Mouse (Mus musculus) cerebellum, postnatal 10 days (tissue): ENCODE results near the gene Rnf186.

Source experiments
- DNase-seq, 2 experiments: peaks; one replicate each; pipeline ENCODE4 v3.0.0; 2021; ENCODE audit warnings: mixed read lengths in 2 of 2

Rnf186 gene

DNA sequence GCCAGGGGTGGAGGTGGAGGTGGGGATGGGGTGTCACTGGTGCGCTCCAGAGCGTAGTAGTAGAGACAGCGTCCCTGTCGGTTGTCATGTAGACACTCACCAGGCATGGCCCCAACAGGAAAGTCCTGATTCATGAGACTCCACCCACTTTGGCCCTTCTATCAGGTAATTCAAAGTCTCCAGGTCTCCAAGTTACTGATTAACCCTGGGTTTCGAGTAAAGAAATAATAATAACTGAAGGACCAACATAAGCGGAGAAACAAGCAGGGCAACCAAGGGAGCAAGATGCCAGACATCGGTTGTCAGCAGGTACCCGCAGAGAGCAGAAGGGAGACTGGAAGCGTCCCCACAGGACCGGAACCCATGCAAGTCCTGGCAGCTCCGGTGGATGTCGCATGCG is at the start of gene Rnf186:
Gene Rnf186, plus strand, starts transcription at position 247 of the 400 bp plus-strand sequence.
- DNase-seq: no peak

DNA sequence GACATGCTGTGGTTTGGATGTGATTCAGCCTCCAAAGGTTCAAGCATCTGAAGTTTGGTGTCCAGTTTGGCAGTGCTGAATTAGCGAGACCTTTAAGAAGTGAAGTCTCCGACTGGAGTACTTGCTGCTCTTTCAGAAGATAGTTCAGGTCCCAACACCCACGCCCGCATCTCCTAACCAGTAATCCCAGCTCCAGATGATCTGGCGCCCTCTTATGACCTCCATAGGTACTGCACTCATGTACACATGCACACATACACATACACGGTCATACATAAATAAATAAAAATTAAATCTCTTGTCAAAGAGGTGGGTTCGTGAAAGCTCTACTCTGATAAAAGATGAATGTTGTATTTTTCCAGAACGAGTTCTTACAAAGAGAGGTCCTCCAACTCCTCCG is 49.6 kb upstream of the Rnf186 start:
- no peak for DNase-seq

DNA sequence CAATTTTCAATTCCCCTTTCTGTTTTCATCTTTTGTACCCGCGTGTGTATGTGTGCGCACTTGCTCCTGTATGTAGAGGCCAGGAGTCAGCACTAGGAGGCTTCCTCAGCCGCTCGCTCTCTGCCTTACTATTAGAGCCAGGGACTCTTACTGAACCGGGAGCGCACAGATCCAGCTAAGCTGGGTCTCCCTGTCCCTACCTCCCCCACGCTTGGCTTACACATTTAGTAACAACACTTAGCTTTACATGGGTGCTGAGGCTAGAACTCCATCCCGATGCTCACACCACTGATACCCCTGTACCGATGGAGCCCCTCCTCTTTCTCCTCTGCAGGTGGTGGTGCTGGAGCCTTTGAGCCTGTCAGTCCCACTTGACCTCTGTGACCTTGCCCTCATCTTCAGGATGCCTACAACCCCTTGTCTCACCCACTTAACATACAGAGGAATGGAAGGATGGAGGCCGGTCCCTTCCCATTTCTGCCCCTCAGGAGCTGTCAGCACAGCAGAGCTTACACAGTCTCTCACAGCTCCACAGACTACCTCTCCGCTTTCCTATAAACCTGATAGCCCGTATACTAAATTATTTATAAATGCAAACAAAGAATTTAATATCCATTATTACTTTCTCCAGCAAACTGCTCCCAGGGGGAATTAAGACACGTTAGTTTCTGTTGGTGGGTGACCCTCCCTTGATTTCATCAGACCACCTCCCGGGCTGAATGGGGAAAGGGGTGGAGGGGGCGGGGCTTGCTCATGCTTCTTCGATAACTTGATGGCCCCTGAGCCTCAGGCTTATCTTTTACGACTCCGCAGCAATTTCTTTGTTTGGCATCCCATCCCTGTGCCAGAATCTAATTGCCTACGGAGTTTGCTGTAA is 45.4 kb upstream of the Rnf186 start:
- DNase-seq: no peak

DNA sequence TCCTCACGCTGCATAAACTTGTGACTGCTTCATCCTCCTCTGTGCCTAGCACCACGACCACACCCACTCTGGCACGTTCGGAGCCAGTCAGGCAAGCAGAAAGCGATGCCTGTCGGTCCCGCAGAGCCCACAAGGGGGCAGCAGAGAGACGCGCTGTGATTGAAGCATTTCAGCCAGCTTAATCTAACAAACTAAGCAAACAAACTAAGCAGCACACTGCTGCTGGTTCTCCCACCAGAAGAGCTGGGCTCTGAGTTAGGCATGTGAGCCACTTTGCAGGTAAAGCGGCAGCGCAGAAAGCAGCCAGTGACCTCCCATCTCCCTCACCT is 44.8 kb upstream of the Rnf186 start:
- DNase-seq: peak; percentile 97 to 99

DNA sequence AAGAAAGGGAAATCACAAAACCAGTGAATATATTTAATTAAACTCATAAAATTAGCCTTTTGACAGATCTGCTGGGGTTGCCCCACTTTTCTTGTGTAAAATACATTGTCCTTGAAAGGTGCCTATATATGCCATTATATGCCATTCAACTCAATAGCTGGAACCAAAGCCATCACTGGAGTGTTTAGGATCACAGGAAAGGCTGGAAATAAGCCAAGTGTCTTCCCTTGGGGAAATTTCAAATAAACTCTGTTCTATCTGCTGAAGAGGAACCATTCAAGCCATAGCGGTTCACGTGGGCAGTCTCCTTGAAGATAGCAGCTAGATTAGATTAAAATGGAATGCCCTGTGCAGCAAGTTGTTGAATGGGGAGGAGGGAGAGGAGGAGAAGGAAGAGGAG is 41.4 kb upstream of the Rnf186 start:
- no peak for DNase-seq

DNA sequence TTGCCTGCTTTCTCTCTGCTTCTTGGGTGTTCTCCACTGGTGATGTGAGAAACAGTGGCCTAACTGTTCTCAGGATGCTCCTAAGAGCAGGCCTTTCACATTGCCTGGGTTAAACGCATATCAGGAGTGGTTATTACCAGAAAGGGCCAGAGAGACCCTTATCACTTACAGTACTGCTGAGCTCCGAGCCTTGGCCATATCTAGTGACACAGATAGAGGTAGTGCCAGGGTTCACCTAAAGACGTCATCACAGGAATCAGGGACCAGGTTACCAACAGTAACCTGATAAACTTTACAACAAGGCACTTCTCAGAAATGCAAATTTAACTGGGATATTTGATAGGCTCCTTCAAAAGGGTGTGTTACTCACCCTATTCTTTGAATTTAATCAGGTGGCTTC is 33.0 kb upstream of the Rnf186 start:
- DNase-seq: no peak

DNA sequence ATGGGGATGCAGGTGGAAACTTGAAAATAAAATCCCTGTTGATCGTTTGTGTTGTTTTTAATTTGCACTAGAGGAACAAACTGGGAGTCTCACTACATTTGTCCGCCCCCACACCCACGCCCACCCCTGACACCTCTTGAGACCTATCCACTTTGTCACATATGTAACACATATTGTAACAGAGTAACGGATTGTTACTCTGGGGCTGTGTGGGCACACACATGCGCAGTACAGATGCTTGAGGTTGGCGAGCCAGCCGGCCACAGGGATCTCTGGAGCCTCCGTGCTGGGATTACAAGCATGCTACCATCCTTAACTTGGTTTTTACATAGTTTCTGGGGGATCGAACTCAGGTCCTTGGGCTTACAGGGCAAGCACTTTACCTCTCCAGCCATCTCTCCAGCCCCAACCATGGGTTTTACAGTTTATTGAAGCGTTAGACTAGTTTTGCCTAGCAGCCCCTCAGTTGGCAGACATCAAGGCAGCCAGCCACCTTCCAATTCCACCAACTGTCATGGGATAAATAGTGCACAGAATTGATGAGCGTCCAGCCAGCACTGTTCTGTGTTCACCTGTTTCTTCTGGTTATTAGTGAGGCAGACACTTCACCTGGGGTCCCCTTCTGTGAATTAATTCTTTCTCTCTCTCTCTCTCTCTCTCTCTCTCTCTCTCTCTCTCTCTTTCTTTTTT is 32.3 kb upstream of the Rnf186 start:
- peak; percentile 55 to 59 for DNase-seq

DNA sequence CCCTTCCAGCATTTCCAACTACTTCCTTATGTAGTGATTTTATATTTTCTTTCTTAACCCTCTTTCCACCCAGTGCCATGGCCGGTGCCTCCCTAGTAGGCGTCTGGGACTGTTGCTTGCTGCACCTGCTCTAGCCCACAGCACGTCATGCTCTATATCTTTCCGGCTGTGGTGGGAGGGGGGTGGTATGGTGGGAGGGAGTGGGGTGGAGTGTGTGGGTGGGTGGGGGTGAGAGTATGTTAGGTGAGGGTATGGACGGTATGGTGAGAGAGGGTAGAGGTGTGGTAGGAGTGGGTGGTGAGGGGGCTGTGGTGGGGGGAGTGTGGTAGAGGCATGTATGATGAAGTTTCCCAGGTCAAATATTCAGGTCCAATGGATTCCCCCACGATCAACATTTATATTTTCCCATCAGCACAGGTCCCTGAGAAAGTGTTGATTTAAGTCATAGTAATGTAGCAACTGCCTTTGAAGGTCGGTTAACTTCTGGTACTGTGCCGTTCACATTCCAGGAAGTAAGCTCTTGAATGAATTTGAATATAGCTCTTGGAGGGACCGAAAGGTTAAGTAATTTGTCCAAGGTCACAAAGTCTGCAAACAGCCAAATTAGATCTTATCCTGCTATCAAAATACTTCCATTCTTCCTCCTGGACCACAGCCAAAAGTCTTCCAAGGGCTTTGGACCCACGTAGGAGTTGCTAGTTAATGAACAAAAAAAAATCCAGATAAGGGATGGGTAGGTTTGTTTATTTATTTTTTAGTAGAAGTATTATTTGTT is 28.2 kb upstream of the Rnf186 start:
- DNase-seq: no peak

DNA sequence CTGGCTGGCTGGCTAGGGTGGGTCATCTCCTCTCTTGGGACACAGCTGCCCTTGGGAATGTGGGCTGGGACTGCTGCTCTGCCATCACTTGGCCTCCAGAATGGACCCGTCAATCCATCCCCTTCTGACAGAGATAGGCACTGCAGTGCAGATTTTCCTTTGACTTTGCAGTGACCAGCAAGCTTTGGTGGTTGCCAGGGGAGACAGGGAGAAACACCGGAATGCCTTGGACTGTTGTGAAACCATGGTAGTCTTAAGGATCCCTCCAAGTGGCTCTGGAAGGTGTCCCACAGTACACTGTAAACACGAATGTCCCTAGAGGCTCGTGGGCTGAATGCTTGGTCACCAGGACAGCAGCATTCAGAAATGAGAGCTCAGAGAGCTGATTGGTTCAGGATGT is 27.4 kb upstream of the Rnf186 start:
- DNase-seq: no peak

DNA sequence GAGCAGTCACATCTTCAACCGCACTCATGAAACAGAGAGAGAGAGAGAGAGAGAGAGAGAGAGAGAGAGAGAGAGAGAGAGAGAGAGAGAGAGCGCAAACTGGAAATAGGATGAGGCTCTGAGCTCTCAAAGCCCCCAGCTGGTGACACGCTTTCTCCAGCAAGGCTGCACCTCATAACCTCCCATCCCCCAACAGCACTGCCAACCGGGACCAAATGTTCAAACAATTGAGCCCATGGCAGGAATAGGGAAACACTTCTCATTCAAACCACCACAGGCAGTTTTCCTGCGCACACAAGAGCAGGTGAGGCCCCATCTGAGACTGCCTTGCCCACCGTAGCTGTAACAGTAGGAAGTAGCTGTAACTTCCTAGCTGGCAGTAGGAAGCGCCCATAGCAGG is 25.5 kb upstream of the Rnf186 start:
- DNase-seq: peak; percentile 54 to 62

DNA sequence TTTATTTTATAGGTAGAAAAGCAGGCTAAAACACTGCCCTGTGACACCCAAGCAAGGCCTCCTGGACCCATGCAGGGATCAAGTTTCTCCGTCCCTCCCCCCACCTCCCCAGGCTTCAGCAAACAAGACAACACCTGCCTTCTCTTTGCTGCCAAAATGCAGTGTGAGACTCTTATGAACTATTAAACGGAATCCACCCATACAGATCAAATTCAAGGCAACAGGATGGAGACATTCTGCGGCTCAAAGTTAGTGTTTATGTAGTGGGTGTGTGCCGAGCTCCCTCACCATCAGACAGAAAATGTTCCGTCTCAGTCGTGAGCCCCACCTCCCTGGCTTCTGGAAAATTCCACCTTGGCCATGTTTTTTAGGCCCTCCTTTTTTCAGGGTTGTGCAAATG is 24.9 kb upstream of the Rnf186 start:
- no peak for DNase-seq

DNA sequence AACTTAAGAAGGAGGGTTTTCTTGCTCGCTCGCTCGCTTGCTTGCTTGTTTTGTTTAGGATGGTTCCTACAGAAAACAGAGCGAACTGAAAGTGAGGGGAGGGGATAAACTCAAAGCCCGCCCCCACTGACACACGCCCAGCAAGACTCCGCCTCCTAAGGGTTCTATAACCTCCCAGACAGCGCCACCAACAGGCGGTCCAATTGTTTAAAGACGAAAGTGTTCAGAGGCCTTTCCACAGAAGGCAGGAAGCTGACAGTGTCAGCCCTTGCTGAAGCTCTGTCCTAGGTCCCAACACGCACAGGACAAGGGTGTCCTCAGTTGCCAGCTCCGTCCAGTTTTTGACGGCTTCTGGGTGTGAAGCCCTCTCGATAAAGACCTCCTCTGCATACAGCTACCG is 23.2 kb upstream of the Rnf186 start:
- DNase-seq: peak; percentile 59 to 62

DNA sequence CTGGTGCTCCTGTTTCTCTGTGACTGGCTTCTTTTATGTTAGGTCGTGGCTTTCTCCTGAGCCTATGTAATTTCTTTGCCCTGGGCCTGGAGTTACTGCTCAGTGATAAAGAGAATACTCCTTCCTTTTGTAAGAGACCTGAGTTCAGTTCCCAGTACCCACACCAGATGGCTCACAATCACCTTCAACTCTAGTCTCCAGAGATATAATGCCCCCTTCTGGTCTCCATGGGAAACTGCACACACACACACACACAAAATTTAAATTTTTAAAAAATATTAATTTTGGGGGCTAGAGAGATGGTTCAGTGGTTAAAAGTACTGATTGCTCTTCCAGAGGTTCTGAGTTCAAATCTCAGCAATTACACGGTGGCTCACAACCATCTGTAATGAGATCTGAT is 18.7 kb upstream of the Rnf186 start:
- DNase-seq: no peak

DNA sequence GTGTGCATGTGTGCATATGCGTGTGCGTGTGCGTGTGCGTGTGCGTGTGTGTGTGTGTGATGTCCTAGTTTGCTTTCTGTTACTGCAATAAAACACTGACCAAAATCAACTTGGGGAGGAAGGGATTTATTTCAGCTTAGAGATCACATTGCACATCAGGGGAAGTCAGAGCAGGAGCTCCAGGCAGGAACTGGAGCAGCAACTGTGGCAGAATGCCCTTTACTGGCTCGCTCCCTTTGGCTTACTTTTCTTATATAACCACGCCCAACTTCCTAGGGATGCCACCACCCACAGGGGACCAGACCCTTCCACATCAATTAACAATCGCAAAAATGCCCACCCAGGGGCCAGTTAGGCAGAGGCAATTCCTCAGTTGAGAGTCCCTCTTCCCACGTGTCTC is 8.3 kb upstream of the Rnf186 start:
- peak in 1 of 2 experiments; percentile 28 for DNase-seq

DNA sequence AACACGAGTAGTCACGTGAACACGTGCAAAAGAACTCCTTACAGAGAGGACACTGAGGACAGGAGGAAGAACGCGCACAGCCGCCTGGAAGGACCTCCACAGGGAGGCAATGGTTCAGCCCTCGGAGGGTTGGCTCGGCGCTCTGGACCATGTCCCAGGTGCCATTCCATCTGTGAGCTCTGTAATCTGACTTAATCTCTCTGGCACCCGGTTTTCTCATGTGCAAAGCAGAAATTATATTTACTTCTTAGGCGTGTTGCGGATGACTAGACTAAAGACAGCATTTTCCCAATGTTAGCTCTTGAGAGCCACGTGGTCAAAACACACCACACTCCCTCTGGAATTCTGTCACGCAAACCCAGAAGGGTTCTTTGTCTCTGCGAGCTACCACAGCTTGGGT is 7.8 kb upstream of the Rnf186 start:
- peak; percentile 55 to 59 for DNase-seq

DNA sequence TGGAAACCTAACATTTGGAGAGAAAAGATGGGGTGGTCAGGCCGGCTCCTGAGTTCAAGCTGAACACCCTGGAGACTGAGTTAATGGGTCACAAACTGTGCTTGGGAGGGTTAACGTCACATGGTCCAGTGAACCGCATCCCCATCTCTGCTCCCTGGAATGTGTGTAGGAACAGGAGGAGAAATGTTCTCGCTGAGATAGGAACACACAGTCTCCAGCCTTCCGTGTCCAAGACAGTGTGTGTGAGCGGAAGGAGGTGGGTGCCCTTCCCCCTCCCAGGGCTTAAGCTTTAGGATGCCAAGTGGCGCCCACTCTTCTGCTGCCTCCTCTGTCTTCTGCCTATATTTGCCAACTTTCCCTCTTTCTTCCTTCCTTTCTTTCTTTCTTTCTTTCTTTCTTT is 7.0 kb upstream of the Rnf186 start:
- no peak for DNase-seq

DNA sequence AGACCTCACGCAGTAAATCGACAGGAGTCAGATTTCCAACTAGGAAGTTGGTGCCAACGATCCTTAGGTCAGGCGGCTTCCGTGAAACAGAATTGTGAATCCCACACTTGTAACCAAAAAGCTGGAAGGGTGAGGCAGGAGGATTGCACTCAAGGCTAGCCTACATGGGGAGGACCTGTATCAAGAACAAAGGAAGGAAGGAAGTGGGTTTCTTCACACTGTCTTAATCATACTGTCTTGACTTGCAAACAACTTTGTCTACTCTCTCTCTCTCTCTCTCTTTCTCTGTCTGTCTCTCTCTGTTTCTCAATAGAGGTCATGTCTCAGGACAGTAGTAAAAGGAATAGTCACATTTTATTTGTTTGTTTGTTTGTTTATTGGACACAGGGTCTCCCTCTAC is 4.2 kb upstream of the Rnf186 start:
- DNase-seq: no peak

DNA sequence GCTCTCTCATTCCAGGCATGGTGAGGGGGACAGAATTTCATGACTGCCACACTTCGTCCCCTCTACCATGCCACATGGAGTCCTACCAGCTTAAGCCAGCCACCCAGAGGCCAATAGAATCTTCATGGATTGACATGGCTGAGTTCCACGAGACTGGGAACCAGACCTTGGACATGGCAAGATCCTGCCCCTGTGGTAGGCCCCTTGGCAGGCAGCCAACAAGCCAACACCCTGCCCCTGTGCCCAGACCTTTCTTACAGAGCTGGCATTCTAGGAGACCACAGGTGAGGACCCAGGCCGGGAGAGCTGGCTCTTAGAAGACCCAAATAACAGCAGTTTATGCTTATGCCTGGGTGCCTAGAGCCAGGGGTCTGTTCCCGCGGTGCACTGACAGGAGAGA is 1.0 kb upstream of the Rnf186 start:
- DNase-seq: peak; percentile 34 to 36

DNA sequence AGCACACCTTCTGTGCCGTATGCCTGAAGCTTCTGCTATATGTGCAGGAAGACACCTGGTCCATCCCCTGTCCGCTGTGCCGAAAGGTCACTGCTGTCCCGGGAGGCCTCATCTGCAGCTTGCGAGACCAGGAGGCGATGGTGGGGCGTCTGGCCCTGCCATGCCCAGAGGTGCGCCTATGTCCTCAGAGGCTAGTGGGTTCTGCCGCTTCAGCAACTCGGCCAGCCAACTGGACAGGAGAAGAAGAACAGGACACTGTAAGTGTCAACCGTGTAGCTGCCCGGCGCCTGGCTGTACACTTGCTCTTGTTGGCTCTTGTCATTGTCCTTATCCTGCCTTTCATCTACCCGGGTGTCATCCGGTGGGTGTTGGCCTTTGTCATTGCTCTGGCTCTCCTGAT is 573 bp downstream of the Rnf186 start:
- DNase-seq: no peak

DNA sequence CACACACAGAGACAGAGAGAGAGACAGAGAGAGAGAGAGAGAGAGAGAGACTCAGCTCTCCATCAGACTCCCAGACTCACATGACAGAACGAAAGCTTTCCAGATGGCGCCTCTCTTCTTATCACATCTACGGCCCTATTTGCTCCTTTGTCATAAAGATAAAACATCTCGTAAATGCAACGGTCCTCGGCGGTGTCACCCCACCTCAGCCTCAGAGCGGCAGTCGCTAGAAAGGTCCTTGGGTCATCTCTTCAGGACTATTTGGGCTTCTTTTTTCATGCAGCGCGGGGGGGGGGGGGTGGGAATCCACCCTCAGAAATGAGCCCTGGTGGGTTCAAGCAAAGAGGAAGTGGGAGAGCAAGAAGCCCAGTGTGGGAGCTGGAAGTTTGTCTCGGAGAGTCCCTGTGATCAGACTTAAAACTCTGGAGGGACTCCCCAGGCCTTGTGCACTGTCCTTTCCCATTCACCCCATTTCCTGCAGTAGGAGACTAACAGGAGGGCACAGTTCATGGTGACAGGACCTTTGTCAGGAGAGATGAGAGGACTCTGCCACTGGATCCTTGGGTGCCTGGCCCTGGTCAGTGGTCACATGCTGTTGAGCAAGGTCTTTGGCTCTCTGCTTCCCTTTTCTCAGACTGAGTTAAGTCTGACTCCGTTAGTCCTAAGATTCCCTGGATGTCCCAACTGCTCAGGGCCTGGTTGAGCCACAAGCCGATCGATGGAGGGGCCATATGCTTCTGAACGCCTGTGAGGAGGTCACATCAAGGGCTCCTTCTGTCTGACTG is 2.1 kb downstream of the Rnf186 start:
- DNase-seq: no peak

DNA sequence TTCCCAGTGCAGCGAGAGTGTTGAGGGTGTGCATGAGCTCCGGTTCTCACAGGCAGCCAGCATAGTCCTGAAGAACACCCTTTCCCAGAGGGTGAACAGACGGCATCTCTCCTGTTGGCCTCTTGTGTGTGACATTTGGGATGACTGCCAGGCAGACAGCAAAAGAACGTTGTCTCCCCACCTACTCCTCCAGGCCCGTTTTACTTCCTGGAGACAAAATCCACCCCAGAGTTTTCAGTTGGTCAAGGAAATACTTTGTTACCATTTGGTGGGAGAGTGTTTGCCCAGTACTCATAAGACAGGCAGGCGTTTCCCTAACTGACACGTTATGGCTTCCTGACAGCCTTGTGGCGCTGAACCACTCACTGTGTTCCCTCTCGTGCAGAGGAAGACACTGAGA is 2.8 kb downstream of the Rnf186 start:
- DNase-seq: peak; percentile 47 to 56

DNA sequence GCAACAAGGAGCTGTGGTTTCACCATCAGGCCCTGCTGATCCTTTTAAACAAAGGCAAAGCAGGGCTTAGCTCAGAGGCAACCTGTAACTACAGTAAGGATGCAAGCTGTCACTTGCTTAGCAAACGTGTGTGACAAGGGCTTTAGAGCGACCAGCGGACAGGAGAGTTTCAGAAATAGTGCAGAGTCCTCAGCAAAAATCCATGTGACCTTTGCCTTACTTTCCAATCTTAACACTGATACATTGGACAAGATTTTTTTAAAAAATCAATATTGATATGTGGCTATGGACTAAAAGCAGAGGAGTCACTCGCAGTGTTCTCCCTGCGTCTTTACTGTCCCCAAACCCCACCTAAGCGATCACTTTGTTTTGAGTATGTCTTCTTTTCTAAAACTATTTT is 4.5 kb downstream of the Rnf186 start:
- no peak for DNase-seq
